Mouse (Mus musculus): ENCODE measurements around the gene Nobox.

DNA sequence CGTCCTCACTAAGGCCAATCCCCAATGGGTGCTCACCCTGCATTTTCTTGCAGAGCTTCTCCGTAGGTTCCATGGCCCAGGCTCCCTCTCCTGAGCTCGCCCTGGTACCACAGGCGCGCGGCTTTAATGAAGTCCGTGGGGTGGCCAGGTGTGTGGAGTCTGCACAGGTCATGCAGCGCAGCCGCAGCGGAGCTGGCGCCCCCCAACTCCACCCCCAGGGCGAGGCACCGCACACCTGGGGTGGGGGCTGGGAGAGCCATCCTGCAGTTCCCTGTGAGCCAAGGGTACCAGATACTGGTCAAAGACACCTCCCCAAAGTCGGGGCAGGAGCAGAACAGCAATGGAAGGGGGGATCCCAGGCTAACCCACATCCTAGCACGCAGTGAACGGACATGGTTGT, at the start of gene Nobox:
- TF ChIP-seq CTCF (IDR thresholded peaks at IDR 0.05; ENCODE audit: borderline replicate concordance, extremely low read depth, insufficient read depth, insufficient read length) = no peak
- TF ChIP-seq POLR2A (IDR thresholded peaks at IDR 0.05; ENCODE audit: borderline replicate concordance, extremely low read depth, insufficient read depth, insufficient read length, poor library complexity, severe bottlenecking) = no peak

Data from brain, embryonic 14.5 days (tissue).